Mouse (Mus musculus) Patski (cell line): ENCODE measurements at regions not wholly inside any gene's neighbourhood (a gene's known extent, or its start where the extent isn't known, plus 50 kb on each side); places are given as distances from the start of the nearest gene placed in this dataset.
"Not testable (repeated sequence)": the region's sequence is repeated elsewhere in the genome, so short reads cannot be mapped to it uniquely, and the experiment has no call there.

Experiments
- ATAC-seq: fragments of 100-300 bp; one replicate; pipeline ENCODE4 v1.8.0; 2021
- CTCF ChIA-PET: fragments of 350-600 bp; sonication (Branson Sonifier 250); formaldehyde crosslinking; loops from one replicate; lab custom pipeline; 2022; ENCODE audit warnings: inconsistent platforms; lab: Charles Lee
- POLR2A ChIA-PET: fragments of 350-600 bp; sonication (Branson Sonifier 250); formaldehyde crosslinking; loops from one replicate; lab custom pipeline; 2022; ENCODE audit warnings: antibody characterized with exemption, inconsistent platforms; lab: Charles Lee
- DNase-seq: peaks from one replicate; pipeline ENCODE4 v3.0.0-alpha.2; 2011; ENCODE audit warnings: low read depth, low spot score
- H3K27me3 ChIP-seq: fragments of 371-371 bp; one replicate; pipeline ENCODE4 v1.5.1; 2021
- CTCF ChIP-seq: fragments of 100-300 bp; IDR thresholded peaks from one replicate; pipeline ENCODE4 v1.5.1; 2021
- in situ Hi-C: fragments of 300-500 bp; cut with MboI; formaldehyde crosslinking; loops from 3 replicates; pipeline ENCODE4 v1.11.1; 2018; ENCODE audit warnings: low pct_unique_long_range_greater_than_20kb, mixed read lengths

DNA sequence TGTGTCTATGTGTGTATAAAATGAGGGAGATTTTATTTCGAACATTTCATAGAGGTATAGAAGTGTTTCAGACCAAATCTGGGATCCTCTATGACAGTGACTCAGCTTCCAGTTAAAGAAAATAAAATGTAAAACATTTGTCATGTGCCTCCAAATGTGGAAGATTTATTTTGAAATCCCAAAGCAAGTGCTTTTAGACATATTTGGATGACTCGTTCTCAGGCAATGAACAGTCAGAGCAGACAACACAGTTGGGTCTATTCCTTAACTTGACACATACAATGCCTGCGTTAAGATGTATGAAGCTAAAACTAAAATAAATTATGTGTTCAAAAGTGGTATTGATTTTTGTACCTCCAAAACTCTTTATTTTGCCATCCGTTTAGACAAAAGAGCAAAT is 830.4 kb upstream of the Grm7 start:
- ATAC-seq (no peak), DNase-seq (no peak)
- in situ Hi-C loops = no loop called here
- ChIA-PET POLR2A (no interaction called here), CTCF (interaction anchor here (1.1 kb wide), 1 partner anchor 44 kb away, joined by 3 read pairs; no protein-coding TSS in a partner anchor)
- TF ChIP-seq CTCF = no peak
- H3K27me3 ChIP-seq = no peaks in the 10 kb centered on the region

DNA sequence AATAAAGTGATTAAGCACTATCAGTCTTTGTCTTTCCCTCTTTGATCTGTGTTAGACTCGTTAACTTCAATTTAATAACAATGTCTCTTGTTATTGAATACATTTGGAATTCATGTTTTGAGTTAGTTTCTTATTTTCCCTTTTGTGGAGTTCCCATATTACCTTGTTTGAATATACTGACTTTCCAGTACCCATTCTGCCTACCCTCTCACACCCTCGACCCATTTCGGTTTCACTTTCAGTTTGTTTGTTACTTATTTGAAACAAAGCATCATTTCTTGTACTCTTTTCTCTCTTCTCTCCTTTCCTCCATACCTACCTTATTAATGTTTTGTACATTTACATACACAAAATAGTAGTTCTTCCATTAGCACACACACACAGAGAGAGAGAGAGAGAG is 797.1 kb upstream of the Grm7 start:
- no peak for DNase-seq
- ATAC-seq = no peak
- no peaks in the 10 kb centered on the region for H3K27me3 ChIP-seq
- in situ Hi-C loops = no loop called here
- TF ChIP-seq CTCF = no peak
- CTCF ChIA-PET = no interaction called here
- POLR2A ChIA-PET = no interaction called here

DNA sequence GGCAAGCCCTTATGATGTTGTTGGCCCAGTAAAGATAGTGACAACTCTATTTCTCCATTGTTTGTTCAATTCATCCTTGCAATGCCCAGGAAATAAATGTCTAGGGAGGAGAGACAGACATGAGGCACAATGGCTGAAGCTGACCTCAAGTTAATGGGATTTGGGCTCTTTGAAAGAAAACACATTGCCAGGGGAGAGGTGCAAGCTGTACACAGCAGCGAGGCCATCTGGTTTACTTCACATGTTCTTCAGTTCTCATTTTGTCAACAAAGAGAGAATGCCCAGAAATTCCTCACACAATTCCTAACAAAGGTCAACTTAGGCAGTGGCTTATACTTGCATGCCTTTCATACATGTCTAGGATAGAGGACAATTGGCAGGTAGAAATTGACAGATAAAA is 789.6 kb upstream of the Grm7 start:
- no peak for ATAC-seq
- in situ Hi-C loops = no loop called here
- no peaks in the 10 kb centered on the region for H3K27me3 ChIP-seq
- CTCF ChIA-PET = no interaction called here
- POLR2A ChIA-PET = no interaction called here
- DNase-seq = no peak
- no peak for TF ChIP-seq CTCF

DNA sequence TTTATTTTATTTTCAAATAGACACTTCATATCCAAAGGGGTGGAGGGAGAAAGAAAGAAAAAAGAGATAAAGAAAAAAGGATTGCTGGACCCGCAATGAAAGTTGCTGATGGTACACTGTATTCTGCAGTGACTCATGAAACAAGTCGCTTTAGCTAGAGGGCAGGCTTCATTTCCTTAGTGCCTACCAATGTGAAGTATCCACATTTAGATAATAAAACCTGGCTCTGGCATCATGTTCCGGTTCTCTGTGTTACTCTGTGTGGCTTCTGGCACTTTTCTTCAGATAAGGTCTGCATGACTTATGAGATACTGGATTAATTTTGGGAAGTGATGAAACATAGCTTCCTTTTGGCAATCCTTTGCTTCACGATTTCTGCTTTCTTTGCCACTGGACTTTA is 782.0 kb upstream of the Grm7 start:
- no peaks in the 10 kb centered on the region for H3K27me3 ChIP-seq
- TF ChIP-seq CTCF = no peak
- ChIA-PET CTCF (no interaction called here), POLR2A (no interaction called here)
- in situ Hi-C loops = no loop called here
- DNase-seq = no peak
- ATAC-seq = no peak

DNA sequence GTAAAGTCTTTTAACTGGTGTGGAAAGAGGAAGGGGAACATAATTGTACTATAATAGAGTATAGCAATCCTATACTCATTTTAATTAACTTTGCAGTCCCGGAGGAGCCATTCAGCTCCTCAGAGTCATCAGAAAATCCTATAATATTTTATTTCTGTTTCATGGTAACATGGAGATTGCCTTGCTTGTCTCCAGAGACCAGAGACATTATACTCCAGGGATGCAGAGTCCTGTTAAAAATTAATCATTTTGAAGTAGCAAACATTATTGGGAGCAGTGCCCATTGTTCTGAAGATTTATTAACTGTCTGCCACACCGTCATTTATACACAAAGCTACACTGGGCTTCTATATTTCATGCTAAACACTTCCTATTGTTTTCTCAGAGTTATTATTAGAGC is 771.2 kb upstream of the Grm7 start:
- TF ChIP-seq CTCF = no peak
- H3K27me3 ChIP-seq = no peaks in the 10 kb centered on the region
- CTCF ChIA-PET = no interaction called here
- ATAC-seq = no peak
- in situ Hi-C loops = no loop called here
- DNase-seq = no peak
- POLR2A ChIA-PET = no interaction called here

DNA sequence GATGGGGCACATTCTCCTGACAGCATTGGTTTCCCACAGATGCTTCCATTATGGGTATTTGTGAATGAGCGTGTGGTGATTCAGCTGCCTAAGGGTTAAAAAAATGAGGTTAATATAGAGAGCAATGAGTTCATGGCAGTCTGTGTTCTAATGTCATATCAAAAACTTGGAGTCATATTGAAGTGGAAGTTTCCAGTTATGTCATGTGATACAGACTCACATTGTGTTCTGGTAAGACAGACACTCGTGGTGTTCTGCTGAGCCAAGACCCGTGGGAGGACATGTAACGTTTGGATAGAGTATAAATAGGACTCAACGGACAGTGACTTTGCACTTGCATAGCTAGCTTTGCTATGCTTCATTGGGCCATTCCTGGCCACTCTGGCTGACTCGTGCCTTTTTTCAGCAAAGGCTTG is 770.7 kb upstream of the Grm7 start:
- in situ Hi-C loops = no loop called here
- ATAC-seq = no peak
- ChIA-PET POLR2A (no interaction called here), CTCF (no interaction called here)
- DNase-seq = no peak
- no peak for TF ChIP-seq CTCF
- no peaks in the 10 kb centered on the region for H3K27me3 ChIP-seq

DNA sequence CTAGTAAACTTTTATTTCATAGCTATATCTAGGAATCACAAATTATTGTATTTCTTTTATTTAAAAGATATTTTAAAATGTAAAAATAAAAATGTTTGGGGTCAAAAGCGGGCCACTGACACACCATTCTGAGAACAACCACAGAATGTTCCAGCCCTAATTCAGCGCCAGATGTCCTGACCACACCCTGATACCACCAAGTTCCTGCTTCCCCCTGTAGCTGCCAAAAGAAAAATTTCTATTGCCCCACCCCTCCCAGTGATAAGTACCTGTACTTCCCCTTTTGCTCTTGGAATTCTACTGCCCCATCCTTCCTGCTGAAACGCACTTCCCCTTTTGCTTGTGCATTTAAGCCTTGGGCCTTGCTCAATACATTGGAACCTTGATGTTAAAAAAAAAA is 769.8 kb upstream of the Grm7 start:
- H3K27me3 ChIP-seq, ATAC-seq, POLR2A ChIA-PET, DNase-seq, in situ Hi-C loops, CTCF ChIA-PET: not testable (repeated sequence)

DNA sequence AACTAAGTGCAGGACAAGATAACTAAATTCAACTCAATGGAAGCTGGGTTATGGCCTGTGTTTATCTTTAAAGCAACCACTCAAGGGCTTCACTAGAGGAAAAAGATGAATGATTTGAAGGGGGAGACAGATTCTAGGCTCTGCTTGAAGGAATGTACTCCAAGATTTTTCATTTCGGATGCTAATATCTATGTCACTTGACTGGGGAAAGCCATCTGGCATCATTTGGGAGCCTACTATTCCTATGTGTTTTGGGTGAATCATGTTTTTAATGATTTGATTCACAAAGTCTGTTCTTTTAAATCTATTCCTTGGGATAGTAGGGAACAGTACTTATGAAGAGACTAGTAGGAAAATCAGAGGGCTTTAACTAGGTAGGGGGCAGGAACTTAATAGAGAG is 766.2 kb upstream of the Grm7 start:
- TF ChIP-seq CTCF = no peak
- no peaks in the 10 kb centered on the region for H3K27me3 ChIP-seq
- in situ Hi-C loops = no loop called here
- ATAC-seq = no peak
- CTCF ChIA-PET = no interaction called here
- DNase-seq = no peak
- POLR2A ChIA-PET = no interaction called here

DNA sequence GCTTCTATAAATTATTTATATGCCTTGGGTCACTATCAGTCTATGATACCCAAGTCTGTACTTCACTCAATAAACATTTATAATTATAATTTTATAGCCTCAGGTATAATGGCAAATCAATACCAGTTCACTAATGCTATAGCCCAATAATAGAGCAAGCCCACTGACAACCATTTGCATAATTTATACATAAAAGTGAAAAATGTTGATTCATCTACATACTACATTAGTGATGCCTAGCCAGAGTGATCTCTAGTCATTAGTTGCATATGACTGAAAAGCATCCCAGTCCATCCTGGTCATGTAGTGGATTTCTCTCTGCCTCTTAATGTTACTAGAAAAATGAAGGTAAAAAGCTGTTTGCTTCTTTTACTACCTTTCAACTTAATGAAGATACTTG is 721.6 kb upstream of the Grm7 start:
- in situ Hi-C loops = no loop called here
- H3K27me3 ChIP-seq = no peaks in the 10 kb centered on the region
- DNase-seq (no peak), ATAC-seq (no peak)
- POLR2A ChIA-PET = no interaction called here
- CTCF ChIA-PET = no interaction called here
- TF ChIP-seq CTCF = no peak

DNA sequence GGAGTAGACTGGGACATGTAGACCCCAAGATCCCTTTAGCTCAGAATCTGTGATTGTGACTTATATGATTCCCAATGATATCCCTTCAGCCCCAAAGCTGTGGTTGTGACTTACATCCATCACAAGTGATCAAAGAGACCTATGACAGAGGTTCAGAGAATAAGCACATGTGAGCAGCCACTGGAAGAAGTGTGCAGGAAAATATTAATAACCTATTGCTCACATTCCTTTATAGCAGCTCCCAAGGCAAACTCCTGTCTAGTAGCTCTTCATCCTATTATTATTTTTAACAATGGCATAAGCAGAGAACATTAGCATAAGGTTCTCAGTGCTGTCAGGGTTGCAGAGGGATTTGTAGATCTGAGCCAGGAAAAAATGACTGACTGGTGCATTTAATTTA is 696.9 kb upstream of the Grm7 start:
- no peak for ATAC-seq
- no peak for DNase-seq
- in situ Hi-C loops = no loop called here
- ChIA-PET POLR2A (no interaction called here), CTCF (no interaction called here)
- no peak for TF ChIP-seq CTCF
- no peaks in the 10 kb centered on the region for H3K27me3 ChIP-seq

DNA sequence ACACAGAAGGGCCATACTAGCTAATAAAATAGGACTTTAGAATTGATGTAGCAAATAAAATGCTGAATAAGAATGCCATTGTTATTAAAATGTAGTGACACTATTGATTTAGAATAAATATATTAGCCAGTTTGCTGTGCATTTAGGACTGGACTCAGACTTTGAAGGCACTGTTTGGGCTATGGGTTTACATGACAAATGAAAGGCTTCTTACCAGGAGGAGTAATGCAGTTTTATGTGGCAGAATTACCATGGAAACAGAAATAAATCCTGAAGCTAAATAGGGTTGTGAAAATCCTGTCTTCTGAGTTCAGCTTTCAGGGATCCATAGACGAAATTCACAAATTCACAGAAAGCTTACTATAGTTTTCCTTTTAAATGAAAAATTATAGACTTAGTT is 696.5 kb upstream of the Grm7 start:
- DNase-seq = no peak
- ChIA-PET POLR2A (interaction anchor here (0.5 kb wide), 1 partner anchor 18 kb away, joined by 3 read pairs; no protein-coding TSS in a partner anchor), CTCF (no interaction called here)
- in situ Hi-C loops = no loop called here
- no peak for ATAC-seq
- TF ChIP-seq CTCF = no peak
- no peaks in the 10 kb centered on the region for H3K27me3 ChIP-seq

DNA sequence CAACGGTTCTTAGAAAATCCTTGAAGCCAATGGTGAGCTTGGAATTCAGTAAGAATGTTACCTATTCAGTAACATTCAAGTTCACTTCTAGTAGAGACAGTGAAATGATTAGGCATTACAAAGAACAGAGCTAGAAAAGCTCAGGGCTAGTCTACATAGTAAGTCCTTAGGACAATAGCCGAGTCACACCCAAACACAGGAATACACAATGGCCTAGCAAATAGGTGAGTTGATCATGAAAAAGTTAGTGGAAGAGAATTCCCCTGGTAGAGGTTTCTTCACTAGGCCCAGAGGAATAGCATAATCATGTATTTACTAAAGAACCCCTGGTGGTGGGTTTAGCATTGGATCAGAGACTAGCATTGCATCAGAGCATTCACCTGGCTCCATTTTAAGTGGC is 687.5 kb upstream of the Grm7 start:
- DNase-seq, CTCF ChIA-PET, in situ Hi-C loops, H3K27me3 ChIP-seq, ATAC-seq, POLR2A ChIA-PET: not testable (repeated sequence)
